Mouse (Mus musculus) v-Abl transformed pro-B cells (cell line): ENCODE data around the gene 4930579G24Rik.

Source experiments
- in situ Hi-C, 2 experiments: fragments of 400-800 bp; cut with MboI; formaldehyde crosslinking; loops; one replicate each; pipeline ENCODE4 v1.15.1; 2025; ENCODE audit not compliant: unreplicated experiment in 2 of 2

Gene 4930579G24Rik

DNA sequence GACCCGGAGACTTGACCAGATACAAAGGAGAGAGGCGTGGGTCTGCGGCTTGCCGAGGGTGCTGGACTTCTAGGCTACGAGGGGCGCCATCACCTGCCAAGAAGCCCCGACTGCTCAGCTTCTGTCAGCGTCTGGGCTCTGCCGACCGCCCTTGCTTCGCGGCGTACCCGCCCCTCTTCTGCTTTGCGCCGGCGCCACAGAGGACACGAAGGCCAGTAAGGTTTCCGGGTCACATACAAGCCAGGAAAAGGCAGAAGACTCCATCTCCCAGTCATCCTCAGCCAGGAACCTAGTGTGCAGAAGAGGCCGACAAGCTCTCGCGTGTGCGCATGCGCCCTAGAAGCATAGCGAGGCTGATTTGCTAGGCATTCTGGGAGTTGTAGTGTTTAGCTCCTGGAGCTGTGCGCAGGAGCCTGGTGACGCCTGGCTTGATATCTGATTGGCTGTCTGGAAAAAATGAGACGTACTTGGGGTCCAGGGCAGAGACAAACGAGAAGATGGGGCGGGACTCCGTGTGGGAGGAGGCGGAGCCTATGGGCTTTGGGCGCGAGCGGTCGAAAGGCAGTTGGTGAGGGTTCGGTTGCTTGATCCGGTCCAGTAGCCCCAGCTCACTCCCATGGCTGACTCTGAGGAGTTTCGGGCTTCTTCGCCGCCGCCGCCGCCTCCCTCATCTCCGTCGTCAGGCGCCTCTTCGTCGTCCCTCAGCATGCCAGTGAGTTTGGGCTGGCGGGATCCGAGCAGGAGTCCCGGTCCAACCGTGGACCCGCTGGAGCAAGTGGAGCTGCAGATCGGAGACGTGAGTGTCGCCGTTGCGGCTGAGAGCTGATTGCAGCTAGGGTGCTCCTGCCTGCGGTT is at the start of gene 4930579G24Rik:
Gene 4930579G24Rik (plus strand): TSS at position 519 of the 855 bp plus-strand sequence.
- in situ Hi-C loops: no loop called here

- in situ Hi-C loops: loop anchor here (10.0 to 25.0 kb wide), 2 partner anchors 355 to 493 kb away; no protein-coding TSS in a partner anchor
Measured at GRCm38 (mm10) chr3:79579891-79580575, 48.8 kb upstream of the 4930579G24Rik start.

DNA sequence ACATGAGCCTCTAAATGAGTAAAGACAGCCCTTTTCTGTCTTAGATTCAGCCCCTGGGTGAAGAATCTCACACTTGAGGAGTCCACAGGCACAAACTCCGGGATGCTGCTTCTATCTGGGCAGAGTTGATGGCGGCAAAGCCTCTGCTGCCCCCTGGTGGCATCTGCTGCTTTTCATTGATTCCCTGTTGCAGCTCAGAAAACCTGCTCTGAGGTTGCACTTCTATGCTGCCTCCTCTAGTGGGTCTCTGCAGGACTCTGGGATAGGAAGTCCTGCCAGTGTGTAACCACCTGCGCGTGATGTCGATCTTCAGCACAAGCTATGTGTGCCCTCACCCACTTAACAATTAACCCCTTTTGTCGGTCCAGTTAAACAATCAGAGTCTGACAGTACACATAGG is 42.1 kb upstream of the 4930579G24Rik start:
- in situ Hi-C loops: loop anchor here (5.0 to 25.0 kb wide), 5 partner anchors 225 to 630 kb away; no protein-coding TSS in a partner anchor

DNA sequence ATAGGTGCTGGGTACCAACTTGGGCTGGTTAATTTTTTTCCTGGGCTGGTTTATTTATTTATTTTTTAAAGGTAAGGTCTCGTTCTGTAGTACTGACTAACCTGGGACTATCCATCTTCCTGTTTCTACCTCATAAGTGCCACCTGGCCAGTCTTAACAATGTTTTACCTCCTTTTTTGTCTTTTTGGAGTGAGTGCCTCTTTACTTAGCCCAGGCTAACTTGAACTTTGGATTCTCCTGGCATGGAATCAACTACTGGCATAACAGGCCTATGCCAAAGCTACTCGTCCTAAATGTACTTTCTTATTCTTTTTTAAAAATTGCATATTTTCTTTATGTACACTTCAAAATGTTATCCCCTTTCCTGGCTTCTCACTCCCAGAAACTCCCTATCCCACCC is 39.2 kb upstream of the 4930579G24Rik start:
- in situ Hi-C loops: loop anchor here (5.0 to 25.0 kb wide), 6 partner anchors 223 to 632 kb away; no protein-coding TSS in a partner anchor

DNA sequence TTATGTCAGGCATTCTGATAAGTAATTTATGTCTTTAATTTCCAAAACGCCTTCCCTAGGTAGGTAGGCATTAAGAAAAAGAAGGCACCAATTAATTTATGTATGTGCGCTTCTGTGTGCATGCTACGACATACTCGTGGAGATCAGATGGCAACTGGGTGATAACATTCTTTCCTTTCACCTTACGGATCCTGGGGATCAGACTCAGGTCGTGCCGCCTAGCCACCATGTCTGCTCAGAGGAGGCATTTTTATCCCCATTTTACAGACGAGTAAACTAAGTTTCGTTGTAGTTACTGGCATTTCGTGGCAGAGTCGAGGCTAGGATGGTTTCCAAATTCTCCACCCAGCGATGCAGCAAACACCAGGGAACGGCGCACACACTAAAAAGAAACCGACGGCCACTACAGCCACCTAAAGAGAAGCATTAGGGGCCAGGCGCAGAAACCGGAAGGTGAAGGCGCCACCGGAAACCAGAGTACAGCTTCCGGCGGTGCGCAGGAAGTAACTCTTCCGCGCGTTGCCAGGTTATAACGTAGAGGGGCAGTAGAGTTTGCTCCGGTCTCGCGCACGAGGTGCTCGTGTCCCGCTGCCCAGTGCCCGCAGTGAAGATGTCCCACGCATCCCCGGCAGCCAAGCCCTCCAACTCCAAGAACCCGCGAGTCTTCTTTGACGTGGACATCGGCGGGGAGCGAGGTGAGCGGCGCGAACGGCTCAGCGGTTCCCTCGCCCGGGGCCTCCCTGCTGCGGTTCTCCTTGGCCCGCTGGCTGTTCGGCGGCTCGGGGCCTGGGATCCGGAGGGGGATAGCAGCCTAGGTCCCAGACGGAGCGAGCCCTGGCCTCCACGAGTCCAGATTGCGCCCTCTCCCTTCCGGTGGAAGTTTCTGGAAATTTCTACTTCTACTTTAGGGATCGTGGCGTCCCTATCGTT is 37.8 kb upstream of the 4930579G24Rik start, which contains the start of gene Ppid:
Gene Ppid (plus strand): TSS at position 480 of the 930 bp plus-strand sequence.
- in situ Hi-C loops: loop anchor here (10.0 to 25.0 kb wide), 2 partner anchors 496 to 504 kb away; no protein-coding TSS in a partner anchor

GRCm38 (mm10) chr3:79591793-79592471 is 36.9 kb upstream of the 4930579G24Rik start:
- in situ Hi-C loops: loop anchor here (10.0 to 25.0 kb wide), 2 partner anchors 497 to 505 kb away; no protein-coding TSS in a partner anchor

GRCm38 (mm10) chr3:79595468-79595867 is 33.4 kb upstream of the 4930579G24Rik start:
- in situ Hi-C loops: loop anchor here (10.0 to 25.0 kb wide), 2 partner anchors 501 to 508 kb away; no protein-coding TSS in a partner anchor

DNA sequence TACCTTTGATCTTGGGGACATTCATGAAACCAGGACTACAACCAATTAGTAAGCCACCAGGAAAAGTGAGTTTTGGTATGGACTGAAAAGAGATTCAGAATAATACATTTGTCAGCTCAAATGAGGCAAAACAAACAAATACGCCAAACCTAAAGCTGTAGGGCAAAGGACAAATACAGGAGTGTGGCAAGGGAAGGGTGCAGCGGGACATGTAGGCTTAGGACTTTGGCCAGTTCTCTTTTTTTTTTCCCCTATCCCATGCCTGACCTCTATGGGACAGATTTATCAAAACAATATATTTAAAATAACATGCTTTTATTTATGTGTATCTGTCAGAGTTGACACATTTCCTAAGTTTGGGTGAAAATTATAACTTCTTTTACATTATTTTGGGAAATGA is 19.0 kb upstream of the 4930579G24Rik start:
- in situ Hi-C loops: no loop called here

- in situ Hi-C loops: no loop called here
Measured at GRCm38 (mm10) chr3:79627484-79628181, 1.2 kb upstream of the 4930579G24Rik start.

- in situ Hi-C loops: no loop called here
Measured at GRCm38 (mm10) chr3:79628182-79628560, 708 bp upstream of the 4930579G24Rik start.

DNA sequence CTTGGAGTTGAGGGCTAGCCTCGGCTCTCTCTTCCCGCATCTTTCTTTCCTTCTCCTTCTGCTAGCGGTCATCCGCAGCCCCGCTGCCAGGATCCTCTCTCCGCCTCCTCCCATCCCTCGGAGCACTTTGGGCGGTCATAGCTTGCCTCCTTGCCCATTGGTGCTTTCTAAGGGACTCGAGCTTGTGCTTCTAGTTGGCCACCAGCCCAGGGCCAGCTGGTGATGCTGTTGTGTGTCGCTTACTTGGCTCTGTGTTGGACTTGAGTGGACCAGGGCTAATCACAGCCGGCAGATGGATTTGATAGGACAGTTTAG is 494 bp downstream of the 4930579G24Rik start, which contains the start of gene Etfdh:
Gene Etfdh (minus strand): TSS at position 85 of the 315 bp plus-strand sequence.
- in situ Hi-C loops: no loop called here

GRCm38 (mm10) chr3:79652129-79652528 is 23.2 kb downstream of the 4930579G24Rik start:
- in situ Hi-C loops: no loop called here

DNA sequence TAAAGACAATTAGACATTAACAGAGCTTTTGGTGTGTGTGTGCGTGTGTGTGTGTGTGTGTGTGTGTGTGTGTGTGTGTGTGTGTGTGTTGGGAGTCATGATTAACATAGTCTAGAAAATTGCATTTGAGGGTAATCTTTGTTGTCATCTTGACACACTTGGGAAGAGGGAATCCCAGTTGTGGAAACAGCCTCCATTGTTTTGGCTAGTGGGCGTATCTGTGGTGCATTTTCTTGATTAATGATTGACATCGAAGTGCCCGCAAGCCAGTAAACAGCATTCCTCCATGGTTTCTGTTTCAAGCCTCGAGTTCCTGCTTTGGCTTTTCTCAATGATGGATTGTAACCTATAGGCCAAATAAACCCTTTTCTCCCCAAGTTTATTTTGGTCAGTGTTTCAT is 27.8 kb downstream of the 4930579G24Rik start:
- in situ Hi-C loops: no loop called here

- in situ Hi-C loops: loop anchor here (10.0 kb wide), 2 partner anchors 150 to 400 kb away; no protein-coding TSS in a partner anchor
Measured at GRCm38 (mm10) chr3:79664787-79665408, 36.0 kb downstream of the 4930579G24Rik start.

- in situ Hi-C loops: no loop called here
Measured at GRCm38 (mm10) chr3:79670556-79670955, 41.7 kb downstream of the 4930579G24Rik start.

GRCm38 (mm10) chr3:79672188-79672587 is 43.3 kb downstream of the 4930579G24Rik start:
- in situ Hi-C loops: no loop called here

DNA sequence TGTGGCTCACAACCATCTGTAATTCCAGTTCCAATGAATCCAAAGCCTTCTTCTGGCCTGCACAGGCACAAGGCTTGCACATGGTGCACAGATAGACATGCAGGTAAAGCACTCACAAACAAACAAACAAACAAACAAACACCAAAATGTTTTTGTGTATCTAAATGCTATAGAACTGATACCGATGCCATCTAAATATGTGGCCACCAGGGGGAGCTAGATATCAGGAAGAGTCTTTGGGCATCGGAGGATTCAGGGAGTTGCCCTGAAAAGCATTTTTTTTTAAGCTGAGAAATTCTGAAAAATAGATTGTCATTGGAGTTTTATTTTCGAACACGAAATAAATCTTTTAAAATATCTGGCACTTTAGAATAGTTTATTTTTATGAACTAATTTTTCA is 44.2 kb downstream of the 4930579G24Rik start:
- in situ Hi-C loops: no loop called here

- in situ Hi-C loops: loop anchor here in 1 of 2 experiments (5.0 kb wide), 1 partner anchor 138 kb away; no protein-coding TSS in a partner anchor
Measured at GRCm38 (mm10) chr3:79674641-79675040, 45.8 kb downstream of the 4930579G24Rik start.
